Mouse (Mus musculus) ES-E14 (cell line): Measurements from ENCODE around the gene Nfkbil1.

Experiments
- CHD2 ChIP-seq: IDR thresholded peaks from 2 replicates; pipeline ENCODE4 v1.6.1; 2014; ENCODE audit warnings: mild to moderate bottlenecking, low read depth, low read length, inconsistent platforms
- HCFC1 ChIP-seq: IDR thresholded peaks from 2 replicates; pipeline ENCODE4 v1.6.1; 2012; ENCODE audit warnings: low read length, inconsistent platforms, borderline replicate concordance; ENCODE audit not compliant: insufficient read depth
- MAFK ChIP-seq: IDR thresholded peaks from 2 replicates; pipeline ENCODE4 v1.6.1; 2014; ENCODE audit warnings: mild to moderate bottlenecking, low read depth, low read length, inconsistent platforms; ENCODE audit not compliant: insufficient read depth
- ZC3H11A ChIP-seq: IDR thresholded peaks from 2 replicates; pipeline ENCODE4 v1.6.1; 2012; ENCODE audit warnings: low read depth, mild to moderate bottlenecking, inconsistent platforms, low read length, borderline replicate concordance
- ZNF384 ChIP-seq: IDR thresholded peaks from 2 replicates; pipeline ENCODE4 v1.6.1; 2012; ENCODE audit warnings: low read depth, low read length, inconsistent platforms

- no peak for TF ChIP-seq CHD2
- TF ChIP-seq ZC3H11A, result no peak
- TF ChIP-seq MAFK, result no peak
- TF ChIP-seq HCFC1, result no peak
- TF ChIP-seq ZNF384, result no peak
Observed at GRCm38 (mm10) chr17:35185639-35186611, 49.7 kb downstream of the Nfkbil1 start.
